Mouse (Mus musculus): Measurements from ENCODE around the gene Slc28a3.

GRCm38 (mm10) chr13:58543066-58543465 lies 67.6 kb downstream of the Slc28a3 start:
- TF ChIP-seq CTCF (IDR thresholded peaks at IDR 0.05; ENCODE audit: low read depth, low read length): peak; percentile 97
- TF ChIP-seq GATA1 (IDR thresholded peaks at IDR 0.05; ENCODE audit: borderline replicate concordance, low read length): no peak
- TF ChIP-seq TAL1 (conservative IDR thresholded peaks at IDR 0.05; ENCODE audit: low read depth, low read length): no peak
- TF ChIP-seq POLR2AphosphoS5 (IDR thresholded peaks at IDR 0.05; ENCODE audit: insufficient replicate concordance, low read depth, low read length): no peak

Measured in G1E (cell line).